Mouse (Mus musculus): ENCODE measurements at regions not wholly inside any gene's neighbourhood (a gene's known extent, or its start where the extent isn't known, plus 50 kb on each side); places are given as distances from the start of the nearest gene placed in this dataset.
"Not testable (repeated sequence)": the region's sequence is repeated elsewhere in the genome, so short reads cannot be mapped to it uniquely, and the experiment has no call there.

DNA sequence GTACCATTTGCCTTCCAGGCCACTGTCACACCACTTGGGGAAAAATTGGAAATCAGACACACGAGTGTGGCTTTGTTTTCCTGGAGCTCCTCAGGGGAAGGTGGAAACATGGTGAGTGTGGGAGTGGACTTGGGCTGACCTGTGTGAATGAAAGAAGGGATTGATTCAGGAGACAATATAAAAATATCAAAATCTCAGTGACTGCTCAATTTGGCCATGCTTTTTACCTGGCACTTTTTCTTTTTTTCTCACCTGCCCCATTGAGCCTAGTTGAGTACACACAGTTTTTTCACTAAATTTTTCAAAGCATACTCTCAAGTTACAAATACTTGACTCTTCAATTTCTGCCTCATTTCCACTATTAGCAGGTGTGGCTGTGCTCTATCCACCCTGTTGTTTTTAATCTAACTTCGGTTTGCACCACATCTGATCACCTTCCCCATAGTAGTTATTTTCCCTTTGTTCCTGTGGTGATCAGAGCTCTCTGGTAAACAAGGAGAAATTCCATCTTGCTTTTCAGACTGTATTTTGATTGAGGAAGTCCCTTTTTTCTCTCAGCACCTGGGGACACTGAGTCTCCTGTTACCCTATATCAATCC, 188.8 kb downstream of the Hira start:
- Histone ChIP-seq H3K4me1 (ENCODE audit: control insufficient read depth, insufficient read depth, low read length) (no peaks in the 10 kb centered on the region), H3K9me3 (replicated peaks; ENCODE audit: control insufficient read depth, insufficient read depth, low read length, poor library complexity, severe bottlenecking) (no peaks in the 10 kb centered on the region), H3K27ac (ENCODE audit: insufficient read depth, low read length) (no peak overlapping the region), H3K4me3 (ENCODE audit: low read depth, low read length) (no peak overlapping the region), H3K27me3 (ENCODE audit: control insufficient read depth, insufficient read depth, low read length, poor library complexity, severe bottlenecking) (no peaks in the 10 kb centered on the region), H3K9ac (ENCODE audit: low read depth, poor library complexity, severe bottlenecking) (no peak overlapping the region), H3K36me3 (ENCODE audit: control insufficient read depth, insufficient read depth, low read length, poor library complexity, severe bottlenecking) (no peaks in the 10 kb centered on the region)
- TF ChIP-seq POLR2A (IDR thresholded peaks at IDR 0.05; ENCODE audit: insufficient read depth, low read length) (no peak), EP300 (IDR thresholded peaks at IDR 0.05; ENCODE audit: insufficient read depth, low read depth, low read length) (no peak), CTCF (IDR thresholded peaks at IDR 0.05; ENCODE audit: low read depth, low read length) (no peak)

DNA sequence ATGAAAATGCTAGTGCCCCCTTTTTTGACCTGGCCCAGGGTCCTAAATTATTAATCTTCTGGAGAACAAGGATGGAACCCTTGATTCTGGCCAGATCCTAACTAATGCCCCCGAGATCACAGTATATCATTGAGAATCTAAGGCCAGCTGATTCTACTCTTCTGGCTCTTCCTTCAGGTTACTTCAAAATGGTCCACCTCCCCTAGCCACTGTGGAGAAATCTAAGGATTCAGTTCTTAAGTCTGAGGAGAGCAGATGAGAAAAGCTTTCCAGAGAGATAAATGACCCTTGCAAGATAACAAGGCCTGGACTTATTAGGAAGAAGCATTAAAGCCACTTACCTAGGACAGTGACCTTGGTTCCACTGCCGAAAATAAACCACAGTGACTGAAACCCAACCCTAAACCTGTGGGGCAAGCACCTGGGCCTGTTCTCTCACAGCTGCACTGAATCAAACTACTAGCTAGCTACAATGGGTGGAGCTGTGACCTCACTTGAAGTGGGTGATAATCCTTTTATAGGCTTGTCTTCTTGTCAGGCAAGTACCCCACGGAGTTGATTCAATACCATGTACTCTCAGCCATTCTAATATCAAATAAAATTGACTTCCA, 190.0 kb downstream of the Hira start:
- Histone ChIP-seq H3K4me1 (ENCODE audit: control insufficient read depth, insufficient read depth, low read length) (no peaks in the 10 kb centered on the region), H3K36me3 (ENCODE audit: control insufficient read depth, insufficient read depth, low read length, poor library complexity, severe bottlenecking) (no peaks in the 10 kb centered on the region), H3K9me3 (replicated peaks; ENCODE audit: control insufficient read depth, insufficient read depth, low read length, poor library complexity, severe bottlenecking) (no peaks in the 10 kb centered on the region), H3K27me3 (ENCODE audit: control insufficient read depth, insufficient read depth, low read length, poor library complexity, severe bottlenecking) (no peaks in the 10 kb centered on the region), H3K4me3 (ENCODE audit: low read depth, low read length) (no peak overlapping the region), H3K9ac (ENCODE audit: low read depth, poor library complexity, severe bottlenecking) (no peak overlapping the region), H3K27ac (ENCODE audit: insufficient read depth, low read length) (no peak overlapping the region)
- TF ChIP-seq EP300 (IDR thresholded peaks at IDR 0.05; ENCODE audit: insufficient read depth, low read depth, low read length) (no peak), CTCF (IDR thresholded peaks at IDR 0.05; ENCODE audit: low read depth, low read length) (no peak), POLR2A (IDR thresholded peaks at IDR 0.05; ENCODE audit: insufficient read depth, low read length) (no peak)

DNA sequence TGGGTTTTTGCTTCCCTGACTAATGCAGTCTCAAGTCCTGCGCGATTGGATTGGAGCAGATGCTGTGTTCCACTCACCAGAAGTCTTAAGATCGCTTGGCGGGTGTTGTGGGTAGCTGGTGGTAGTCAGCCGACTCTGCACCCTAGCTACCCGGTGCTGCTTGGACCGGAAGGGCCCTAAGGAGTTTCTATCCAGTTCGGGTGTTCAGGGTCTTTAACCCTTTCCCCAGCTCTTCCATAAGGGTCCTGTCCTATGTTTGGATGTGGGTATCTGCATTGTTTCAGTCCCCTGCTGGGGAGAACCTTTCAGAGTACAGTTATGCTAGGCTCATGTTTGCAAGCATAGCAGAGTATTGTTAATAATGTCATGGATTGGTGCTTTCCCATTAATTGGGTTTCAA, 206.7 kb downstream of the Hira start:
- not testable (repeated sequence) for H3K36me3 ChIP-seq (ENCODE audit: control insufficient read depth, insufficient read depth, low read length, poor library complexity, severe bottlenecking); H3K27ac ChIP-seq (ENCODE audit: insufficient read depth, low read length); H3K27me3 ChIP-seq (ENCODE audit: control insufficient read depth, insufficient read depth, low read length, poor library complexity, severe bottlenecking); H3K9me3 ChIP-seq (replicated peaks; ENCODE audit: control insufficient read depth, insufficient read depth, low read length, poor library complexity, severe bottlenecking); H3K9ac ChIP-seq (ENCODE audit: low read depth, poor library complexity, severe bottlenecking); H3K4me3 ChIP-seq (ENCODE audit: low read depth, low read length); H3K4me1 ChIP-seq (ENCODE audit: control insufficient read depth, insufficient read depth, low read length)

DNA sequence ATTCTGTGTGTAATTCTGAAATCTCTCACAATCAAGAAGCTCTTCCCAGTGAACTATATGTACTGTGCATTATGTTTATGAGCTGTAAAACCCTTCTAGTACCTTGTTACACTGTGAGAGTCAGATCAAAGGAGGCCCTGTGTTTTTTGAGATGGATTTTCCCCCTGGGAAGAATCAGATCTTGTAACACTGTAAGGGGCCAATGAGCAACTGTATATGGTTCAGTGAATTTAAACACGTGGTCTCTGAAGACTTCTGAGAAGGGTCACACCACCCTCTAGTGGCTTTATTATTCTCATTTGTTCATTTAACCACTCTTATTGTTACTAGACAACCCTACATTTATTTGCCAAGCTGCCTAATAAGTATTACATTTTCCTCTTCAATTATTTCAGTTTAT, 211.1 kb downstream of the Hira start:
- Histone ChIP-seq H3K36me3 (ENCODE audit: control insufficient read depth, insufficient read depth, low read length, poor library complexity, severe bottlenecking) (no peaks in the 10 kb centered on the region), H3K27ac (ENCODE audit: insufficient read depth, low read length) (no peak overlapping the region), H3K4me3 (ENCODE audit: low read depth, low read length) (no peak overlapping the region), H3K9me3 (replicated peaks; ENCODE audit: control insufficient read depth, insufficient read depth, low read length, poor library complexity, severe bottlenecking) (no peaks in the 10 kb centered on the region), H3K27me3 (ENCODE audit: control insufficient read depth, insufficient read depth, low read length, poor library complexity, severe bottlenecking) (no peaks in the 10 kb centered on the region), H3K4me1 (ENCODE audit: control insufficient read depth, insufficient read depth, low read length) (no peaks in the 10 kb centered on the region), H3K9ac (ENCODE audit: low read depth, poor library complexity, severe bottlenecking) (no peak overlapping the region)
- TF ChIP-seq EP300 (IDR thresholded peaks at IDR 0.05; ENCODE audit: insufficient read depth, low read depth, low read length): no peak
- TF ChIP-seq POLR2A (IDR thresholded peaks at IDR 0.05; ENCODE audit: insufficient read depth, low read length): no peak
- TF ChIP-seq CTCF (IDR thresholded peaks at IDR 0.05; ENCODE audit: low read depth, low read length): no peak

Measured in ES-Bruce4 (cell line).